Mouse (Mus musculus): ENCODE measurements around the gene Cnih1. TPM values are rescaled to one million over a fixed set of nuclear protein-coding genes. Genes with fewer than 3 reads are reported as not detected.
A peak's percentile ranks its signal among the peaks of the same experiment; 100 is the strongest.
"Not testable (repeated sequence)": the region's sequence is repeated elsewhere in the genome, so short reads cannot be mapped to it uniquely, and the experiment has no call there.

Cnih1 gene
- total RNA-seq (2021) (100 to 1,000 TPM; 116 to 121 TPM), polyA plus RNA-seq (2012; rRNA removed) (163 and 178 TPM in 2 replicates)
- long read RNA-seq, transcript Cnih1-201 (5 exons, 1,538 nt) = major isoform, 108 of 114 reads
- long read RNA-seq, partial matches to known transcripts = 1 of 114 reads
- long read RNA-seq, other reads (novel, unspliced or antisense) = 5 of 114 reads

GRCm38 (mm10) chr14:46787787-46788504 is at the start of gene Cnih1:
Cnih1 (minus strand) TSS chr14:46788411.
- peak; percentile 95 for DNase-seq

DNA sequence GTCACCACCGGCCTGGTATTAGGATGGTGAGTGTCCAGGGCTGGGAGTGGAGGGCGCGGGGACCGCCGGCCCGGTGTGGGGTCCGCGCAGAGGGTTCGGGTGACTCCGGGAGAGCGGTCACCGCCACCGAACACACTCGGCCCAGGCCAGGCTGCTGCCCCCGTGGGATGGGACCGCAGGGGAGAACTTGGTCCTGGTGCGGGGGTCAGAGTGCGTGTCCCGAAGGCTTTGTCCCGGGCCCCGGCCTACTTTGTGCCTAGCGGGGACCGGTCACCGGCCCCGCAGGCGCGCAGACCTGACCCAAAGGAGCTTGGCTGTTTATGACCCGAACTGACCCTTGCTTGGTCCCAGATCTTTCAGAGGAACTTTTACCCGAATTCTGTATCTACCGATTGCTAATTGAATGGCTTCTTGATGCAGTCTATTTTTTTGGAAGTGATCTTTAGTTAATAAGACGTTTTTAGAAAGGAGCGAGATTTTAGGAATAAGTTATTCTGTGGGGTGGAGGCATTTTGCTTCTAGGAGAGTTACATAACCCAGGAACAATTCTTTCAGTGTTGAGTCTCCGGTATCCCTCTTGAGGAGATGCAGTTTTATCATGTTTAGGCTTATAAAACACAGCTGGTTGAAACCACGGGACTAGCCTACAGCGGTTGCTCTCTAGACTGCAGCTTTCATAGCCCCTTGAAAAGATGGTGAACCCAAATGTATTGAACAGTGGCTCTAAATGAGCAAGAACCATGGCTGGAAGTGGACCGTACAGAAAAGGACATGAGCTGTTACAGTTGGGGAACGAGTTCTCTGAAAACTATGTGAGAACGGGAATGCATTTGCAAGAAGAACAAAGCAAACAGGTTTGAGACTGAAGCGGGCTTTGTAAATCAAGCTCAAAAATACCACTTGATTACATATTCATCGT is 44.4 kb upstream of the Cnih1 start:
- peak; percentile 9 for DNase-seq

DNA sequence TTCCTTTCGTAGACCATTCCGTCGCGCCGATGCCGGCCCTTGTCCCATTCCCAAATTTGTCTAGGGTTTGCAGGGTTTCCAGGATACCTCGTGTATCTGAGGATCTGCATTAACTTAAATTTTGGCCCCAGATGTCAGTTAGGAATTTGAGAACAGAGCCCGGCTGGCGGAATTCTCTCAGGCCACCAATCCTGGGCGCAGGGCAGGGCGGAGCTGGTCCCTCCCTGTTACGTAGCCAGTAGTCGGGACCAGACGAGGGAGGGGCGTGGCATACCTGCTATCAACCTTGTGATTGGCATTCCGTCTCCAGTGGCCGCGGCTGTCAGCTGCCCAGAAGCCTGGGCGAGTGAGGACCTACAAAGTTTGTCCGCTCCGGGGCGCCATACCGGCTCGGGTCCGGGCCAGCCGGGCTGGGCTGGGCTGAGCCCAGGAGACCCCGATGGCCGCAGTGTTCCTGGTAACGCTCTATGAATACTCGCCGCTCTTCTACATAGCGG is 43.7 kb upstream of the Cnih1 start, which contains the start of gene Cgrrf1:
Cgrrf1 (plus strand) TSS at position 289 of the 497 bp plus-strand sequence.
- peak; percentile 98 for DNase-seq

GRCm38 (mm10) chr14:46831295-46831694 is 43.1 kb upstream of the Cnih1 start:
- no peak for DNase-seq

DNA sequence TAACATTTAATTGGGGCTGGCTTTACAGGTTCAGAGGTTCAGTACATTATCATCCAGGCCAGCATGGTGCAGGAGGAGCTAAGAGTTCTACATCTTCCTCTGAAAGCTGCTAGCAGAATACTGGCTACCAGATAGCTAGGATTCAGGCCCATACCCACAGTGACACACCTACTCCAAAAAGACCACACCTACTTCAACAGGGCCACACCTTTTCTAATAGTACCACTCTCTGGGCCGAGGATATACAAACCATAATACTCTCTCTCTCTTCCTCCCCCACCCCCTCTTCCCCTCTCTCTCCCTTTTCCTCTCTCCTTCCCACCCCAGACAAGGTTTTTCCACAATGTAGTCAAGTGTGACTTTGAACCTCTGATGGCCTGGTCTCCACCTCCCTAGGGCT is 39.2 kb upstream of the Cnih1 start:
- no peak for DNase-seq

GRCm38 (mm10) chr14:46823996-46824395 is 35.8 kb upstream of the Cnih1 start:
- no peak for DNase-seq

DNA sequence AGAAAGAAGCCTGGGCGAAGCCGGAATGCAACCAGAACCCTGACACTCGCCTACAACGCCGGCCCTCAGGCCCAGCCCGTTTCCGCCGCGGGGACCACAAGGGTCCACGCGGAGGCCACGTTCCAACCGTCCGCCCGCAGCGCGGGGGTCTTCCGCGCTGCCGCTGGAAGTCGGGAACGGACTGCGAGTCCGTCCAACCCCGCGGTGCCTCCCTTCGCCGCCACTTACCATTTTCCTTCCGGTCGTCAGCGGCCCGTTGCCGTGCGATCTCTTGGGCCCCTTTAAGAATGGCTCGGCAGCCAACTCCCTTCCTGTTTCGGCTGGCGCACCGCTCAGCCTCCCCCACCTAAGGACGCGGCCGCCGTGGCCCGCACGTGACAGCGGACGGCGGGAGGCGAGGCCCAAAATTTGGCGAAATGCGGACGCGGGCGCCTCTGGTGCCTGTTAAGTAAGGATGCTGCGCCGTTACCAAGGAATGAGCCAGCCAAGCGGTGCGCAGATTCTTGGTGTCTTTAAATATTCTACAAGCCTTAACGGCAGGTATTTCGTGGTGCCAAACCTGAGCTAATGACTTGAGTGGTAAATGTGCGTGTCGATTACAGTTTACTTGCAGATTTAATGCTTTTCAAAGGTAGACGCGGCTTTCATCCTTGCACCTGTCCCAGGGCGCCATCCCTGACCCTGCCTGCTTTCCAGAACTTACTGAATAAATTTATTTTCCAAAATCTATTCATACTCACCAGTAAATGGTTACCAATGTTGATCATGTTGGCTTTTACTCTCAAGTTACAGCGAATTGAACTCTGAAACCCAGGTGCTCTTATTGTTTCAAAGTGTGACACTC is 33.9 kb upstream of the Cnih1 start, which contains the start of gene Gmfb:
Gmfb (minus strand) TSS at position 370 of the 844 bp plus-strand sequence.
- DNase-seq = peak; percentile 98

GRCm38 (mm10) chr14:46821271-46821872 is 33.2 kb upstream of the Cnih1 start:
- peak; percentile 53 for DNase-seq

DNA sequence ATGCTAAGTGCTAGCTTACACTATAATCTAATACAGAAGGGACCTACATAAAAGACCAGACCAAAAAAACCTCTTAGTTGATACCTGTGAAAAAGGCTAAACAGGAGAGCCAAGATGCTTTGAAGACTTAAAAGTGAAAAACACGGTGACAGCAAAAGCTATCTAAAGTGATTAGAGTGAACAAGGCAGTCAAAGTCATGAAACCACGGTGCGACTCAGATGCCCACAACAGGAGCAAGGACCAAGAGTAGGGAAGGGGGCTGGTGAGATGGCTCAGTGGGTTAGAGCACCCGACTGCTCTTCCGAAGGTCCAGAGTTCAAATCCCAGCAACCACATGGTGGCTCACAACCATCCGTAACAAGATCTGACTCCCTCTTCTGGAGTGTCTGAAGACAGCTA is 31.8 kb upstream of the Cnih1 start:
- DNase-seq = not testable (repeated sequence)

GRCm38 (mm10) chr14:46818743-46819142 is 30.5 kb upstream of the Cnih1 start:
- DNase-seq = no peak

DNA sequence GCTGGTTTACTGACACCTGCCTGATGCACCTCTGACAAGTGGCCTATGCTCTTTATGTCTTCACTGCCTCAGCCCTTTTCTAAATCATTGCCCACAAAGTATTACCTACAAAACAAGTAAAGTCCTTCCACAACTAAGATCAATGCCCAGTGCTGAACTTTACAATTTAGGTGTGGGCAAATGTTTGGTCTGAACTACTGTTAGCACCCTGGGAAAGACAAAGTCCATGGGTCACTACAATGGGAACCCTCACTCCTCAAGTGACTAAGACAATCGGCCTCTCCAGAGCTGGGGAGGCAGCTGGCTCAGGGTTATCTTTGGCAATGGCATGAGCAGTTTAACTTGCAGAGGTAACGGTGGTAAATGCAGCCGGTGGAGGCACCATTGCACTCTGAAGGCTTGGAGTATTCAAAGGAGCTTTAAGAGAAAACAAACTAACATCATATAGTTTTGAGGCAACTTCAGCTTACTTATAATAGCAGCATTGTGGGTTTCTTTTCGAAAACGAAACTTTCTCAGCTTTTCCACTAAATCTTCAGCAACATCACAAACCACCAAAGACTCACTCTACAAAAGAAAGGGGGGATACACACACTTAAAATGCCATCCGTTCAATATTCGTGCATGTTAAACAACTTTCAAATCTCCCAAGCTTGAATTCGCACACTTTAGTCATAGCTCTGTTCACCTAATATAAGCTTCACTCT is 28.9 kb upstream of the Cnih1 start:
- no peak for DNase-seq

DNA sequence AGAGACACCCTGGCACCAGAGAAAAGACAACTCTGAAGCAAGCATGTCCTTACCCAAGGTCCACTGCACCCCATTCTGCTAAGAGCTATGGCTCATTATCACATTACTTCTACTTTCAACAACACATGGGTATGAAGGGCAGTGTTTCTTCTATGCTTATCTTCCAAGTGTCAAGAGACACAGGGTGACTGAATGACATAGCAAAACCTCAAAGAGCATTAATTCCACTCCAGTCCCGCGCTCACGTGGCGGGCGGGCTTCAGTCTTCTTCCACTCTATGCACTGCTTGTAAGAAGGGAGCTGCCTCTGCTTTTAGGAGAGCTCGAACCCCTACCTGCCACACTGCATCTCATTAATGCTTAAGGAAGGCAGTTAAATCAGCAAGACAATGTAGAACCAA is 27.4 kb upstream of the Cnih1 start:
- no peak for DNase-seq

GRCm38 (mm10) chr14:46807927-46808326 is 19.7 kb upstream of the Cnih1 start:
- no peak for DNase-seq

GRCm38 (mm10) chr14:46806186-46806585 is 18.0 kb upstream of the Cnih1 start:
- DNase-seq = peak; percentile 20

GRCm38 (mm10) chr14:46803791-46804190 is 15.6 kb upstream of the Cnih1 start:
- no peak for DNase-seq

DNA sequence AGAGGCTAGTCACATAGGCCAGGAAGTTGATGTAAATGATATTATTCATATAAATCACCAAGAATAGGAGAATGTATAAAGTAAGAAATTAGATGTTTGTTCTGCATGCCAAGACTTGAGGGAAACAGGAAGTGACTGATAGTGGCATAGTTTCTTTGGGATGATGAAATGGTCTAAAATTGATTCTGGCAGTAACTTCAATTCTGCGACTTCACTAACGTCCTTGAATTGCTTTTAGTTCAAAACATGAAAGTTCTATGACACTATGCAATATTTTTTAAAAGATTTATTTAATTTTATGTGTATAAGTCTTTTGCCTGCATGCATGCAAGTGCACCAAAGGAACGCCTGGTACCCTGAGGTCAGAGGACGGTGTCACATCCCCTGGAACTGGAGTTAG is 15.0 kb upstream of the Cnih1 start:
- no peak for DNase-seq

- DNase-seq = no peak
Observed at GRCm38 (mm10) chr14:46800684-46801345, 12.6 kb upstream of the Cnih1 start.

- peak; percentile 84 for DNase-seq
Observed at GRCm38 (mm10) chr14:46794157-46794556, 5.9 kb upstream of the Cnih1 start.

DNA sequence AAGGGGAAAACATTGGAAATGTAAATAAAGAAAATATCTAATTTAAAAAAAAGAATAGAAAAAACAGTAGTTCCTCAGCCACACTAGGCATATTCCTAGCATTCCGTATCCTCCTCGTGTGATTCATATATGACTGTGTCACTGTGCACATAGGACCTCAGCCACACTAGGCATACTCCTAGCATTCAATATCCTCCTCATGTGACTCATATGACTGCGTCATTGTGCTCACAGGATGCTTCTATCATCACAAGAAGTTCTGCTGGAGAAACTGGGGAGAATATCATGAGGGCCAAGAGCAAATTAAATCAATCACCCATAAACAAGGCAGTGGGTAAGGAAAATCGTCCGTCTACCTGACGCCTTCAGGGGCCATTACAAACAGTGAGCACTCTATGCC is 2.5 kb upstream of the Cnih1 start:
- DNase-seq = no peak

DNA sequence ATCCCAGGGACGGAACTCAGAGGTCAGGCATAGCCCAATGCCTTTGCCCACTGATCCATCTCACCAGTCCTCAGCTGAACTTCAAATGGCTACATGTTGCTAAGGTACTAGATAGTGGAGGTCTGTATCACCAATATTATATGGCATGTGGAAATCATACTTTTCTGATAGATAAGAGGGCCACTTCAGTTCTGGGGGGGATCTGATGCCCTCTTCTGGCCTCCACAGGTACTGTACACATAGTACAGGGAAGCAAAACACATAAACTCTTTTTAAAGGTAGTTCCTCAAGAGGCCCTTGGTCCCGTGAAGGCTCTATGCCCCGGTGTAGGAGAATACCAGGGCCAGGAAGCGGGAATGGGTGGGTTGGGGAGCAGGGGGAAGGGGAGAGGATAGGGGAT is 2.1 kb upstream of the Cnih1 start:
- DNase-seq = no peak

Data from adrenal gland, adult 2 months (tissue).